Mouse (Mus musculus) frontal cortex, postnatal 36 days (tissue): ENCODE measurements around the gene Xylb.

Source experiments
- DNase-seq, 2 experiments: peaks; one replicate each; pipeline ENCODE4 v3.0.0; 2022; ENCODE audit warnings: low spot score in 2 of 2

The Xylb gene

GRCm38 (mm10) chr9:119357331-119358057 lies at the start of gene Xylb:
TSS of gene Xylb (plus strand) at chr9:119357381.
- DNase-seq, result peak; percentile 84 to 89

- no peak for DNase-seq
These were observed 48.1 kb upstream of the Xylb start for GRCm38 (mm10) chr9:119309067-119309466.

GRCm38 (mm10) chr9:119313096-119313495 lies 44.1 kb upstream of the Xylb start:
- DNase-seq, result no peak

- DNase-seq, result no peak
These were observed 38.3 kb upstream of the Xylb start for GRCm38 (mm10) chr9:119318891-119319290.

- no peak for DNase-seq
These were observed 36.7 kb upstream of the Xylb start for GRCm38 (mm10) chr9:119320446-119320845.

- DNase-seq, result no peak
These were observed 36.2 kb upstream of the Xylb start for GRCm38 (mm10) chr9:119320946-119321345.

GRCm38 (mm10) chr9:119321392-119322229 lies 35.6 kb upstream of the Xylb start:
- peak in 1 of 2 experiments; percentile 23 for DNase-seq

- DNase-seq, result peak; percentile 99 to 100
These were observed 34.6 kb upstream of the Xylb start, which contains the start of gene Oxsr1 for GRCm38 (mm10) chr9:119322289-119323259. TSS of gene Oxsr1 (minus strand) at chr9:119322427.

GRCm38 (mm10) chr9:119323260-119323645 lies 33.9 kb upstream of the Xylb start:
- DNase-seq, result no peak

GRCm38 (mm10) chr9:119324130-119324529 lies 33.1 kb upstream of the Xylb start:
- no peak for DNase-seq

GRCm38 (mm10) chr9:119328488-119328887 lies 28.7 kb upstream of the Xylb start:
- no peak for DNase-seq

GRCm38 (mm10) chr9:119330186-119330963 lies 26.8 kb upstream of the Xylb start:
- no peak for DNase-seq

- DNase-seq, result peak; percentile 48
These were observed 22.9 kb upstream of the Xylb start for GRCm38 (mm10) chr9:119334324-119334723.

- DNase-seq, result peak; percentile 41 to 55
These were observed 22.3 kb upstream of the Xylb start for GRCm38 (mm10) chr9:119334834-119335233.

- no peak for DNase-seq
These were observed 21.6 kb upstream of the Xylb start for GRCm38 (mm10) chr9:119335571-119335970.

GRCm38 (mm10) chr9:119337842-119338241 lies 19.3 kb upstream of the Xylb start:
- DNase-seq, result no peak

- no peak for DNase-seq
These were observed 18.8 kb upstream of the Xylb start for GRCm38 (mm10) chr9:119338350-119338749.

- DNase-seq, result no peak
These were observed 18.1 kb upstream of the Xylb start for GRCm38 (mm10) chr9:119339106-119339505.

- peak; percentile 44 to 50 for DNase-seq
These were observed 17.5 kb upstream of the Xylb start, which contains the start of gene Acaa1a for GRCm38 (mm10) chr9:119339558-119340211. TSS of gene Acaa1a (plus strand) at chr9:119339676.

GRCm38 (mm10) chr9:119340212-119340580 lies 17.0 kb upstream of the Xylb start:
- no peak for DNase-seq
